Mouse (Mus musculus) small intestine, adult 2 months (tissue): ENCODE data around the gene Adrb1. TPM values are rescaled to one million over a fixed set of nuclear protein-coding genes. Genes with fewer than 3 reads are reported as not detected.
A peak's percentile ranks its signal among the peaks of the same experiment; 100 is the strongest.

Source experiments
- H3K27ac ChIP-seq: fragments of 200-500 bp; 2 replicates; pipeline ENCODE4 v1.5.1; 2012; ENCODE audit warnings: low read depth, low read length, control low read depth, inconsistent platforms; ENCODE audit not compliant: insufficient read depth
- H3K27me3 ChIP-seq: fragments of 200-500 bp; 2 replicates; pipeline ENCODE4 v1.6.1; 2012; ENCODE audit warnings: mild to moderate bottlenecking, moderate library complexity, low read length, inconsistent platforms; ENCODE audit not compliant: control insufficient read depth, insufficient read depth
- H3K36me3 ChIP-seq: fragments of 200-500 bp; 2 replicates; pipeline ENCODE4 v1.6.1; 2012; ENCODE audit warnings: mild to moderate bottlenecking, low read length, control low read depth, inconsistent platforms; ENCODE audit not compliant: control insufficient read depth, insufficient read depth
- H3K4me1 ChIP-seq: fragments of 200-500 bp; 2 replicates; pipeline ENCODE4 v1.6.1; 2012; ENCODE audit warnings: low read length, inconsistent platforms, mixed read lengths; ENCODE audit not compliant: control insufficient read depth, insufficient read depth, insufficient read length
- H3K4me3 ChIP-seq: fragments of 200-500 bp; 2 replicates; pipeline ENCODE4 v1.5.1; 2012; ENCODE audit warnings: low read depth, mild to moderate bottlenecking, control low read depth, inconsistent platforms, low read length, moderate library complexity
- CTCF ChIP-seq: fragments of 200-500 bp; IDR thresholded peaks from 2 replicates; pipeline ENCODE4 v1.5.1; 2012; ENCODE audit warnings: low read depth, mild to moderate bottlenecking, control low read depth, inconsistent platforms, low read length, moderate library complexity, mixed read lengths; ENCODE audit not compliant: insufficient replicate concordance, insufficient read length; ENCODE audit errors: extremely low read depth
- POLR2A ChIP-seq: fragments of 200-500 bp; IDR thresholded peaks from 2 replicates; pipeline ENCODE4 v1.6.1; 2012; ENCODE audit warnings: low read depth, mild to moderate bottlenecking, control low read depth, inconsistent platforms, low read length, moderate library complexity
- WGBS: fragments of 180-500 bp; shearing (Covaris S2); methylation state at CpG from one replicate; pipeline ENCODE4 v1.1.7; 2018; 5-methylcytosine and 5-hydroxymethylcytosine counted together
- polyA plus RNA-seq: library from polyadenylated mRNA; depleted of rRNA; stranded (reverse); fragments of >200 nt; gene quantifications from 2 replicates; pipeline ENCODE4 v1.2.3, GENCODE M21; 2012

Gene Adrb1
- polyA plus RNA-seq, 1 experiment: 3.1 TPM

DNA sequence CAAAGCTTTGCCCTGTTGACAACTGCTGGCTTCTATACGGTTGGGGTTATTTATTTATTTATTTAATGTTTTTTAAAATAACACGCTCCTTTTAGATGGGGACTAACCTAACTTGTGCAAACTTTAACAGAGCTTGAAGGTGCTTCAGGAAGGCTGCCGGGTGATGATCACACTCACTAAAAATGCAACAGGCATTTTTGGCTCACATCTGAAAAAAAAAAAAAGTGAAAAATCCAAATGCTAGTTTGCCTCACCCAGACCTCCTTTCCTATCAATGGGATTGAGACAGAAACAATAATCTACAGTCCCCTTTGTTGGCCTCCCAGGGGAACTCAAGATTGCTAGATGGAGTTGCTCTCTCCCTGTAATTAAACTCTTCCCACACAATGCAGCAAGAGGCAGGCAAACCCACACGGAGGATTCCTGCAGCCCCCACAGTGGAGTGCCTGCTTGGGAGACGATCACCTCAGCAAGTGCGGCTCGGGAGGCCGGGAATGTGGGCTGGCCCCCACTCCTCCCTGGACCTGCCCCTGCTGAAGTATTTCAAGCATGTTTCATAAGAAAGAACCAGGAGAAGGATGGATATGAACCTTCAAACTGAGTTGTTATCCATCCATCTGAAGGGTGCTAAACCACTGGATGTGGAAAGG is 16.8 kb upstream of the Adrb1 start:
- TF ChIP-seq POLR2A (no peak), CTCF (no peak)
- Histone ChIP-seq H3K4me1 (peaks cover 11% of the 10 kb centered on the region), H3K27ac (no peak overlapping the region), H3K27me3 (no peaks in the 10 kb centered on the region), H3K36me3 (no peaks in the 10 kb centered on the region), H3K4me3 (no peak overlapping the region)
- WGBS: 58% methylated on average over 8 of the region's 8 CpGs

DNA sequence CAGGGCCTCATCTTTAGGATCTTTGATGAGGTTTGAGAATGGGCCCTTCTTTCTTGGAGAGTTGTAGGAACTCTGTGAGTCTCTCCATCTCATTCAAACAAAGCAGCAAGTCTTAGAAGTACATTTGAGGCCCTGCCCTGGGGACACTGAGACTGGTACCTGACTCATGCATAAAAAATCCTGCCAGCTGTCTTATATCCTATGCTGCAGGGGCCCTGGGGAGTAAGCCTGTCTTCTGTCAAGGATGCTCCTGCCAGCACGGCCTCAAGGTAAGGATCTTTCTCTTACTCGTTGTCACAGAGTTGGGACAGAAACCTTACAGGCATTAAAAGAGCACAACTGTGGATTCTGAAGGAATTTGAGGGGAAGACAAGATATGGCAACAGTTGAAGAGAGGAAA is 13.2 kb upstream of the Adrb1 start:
- Histone ChIP-seq H3K36me3 (no peaks in the 10 kb centered on the region), H3K4me3 (no peak overlapping the region), H3K27me3 (no peaks in the 10 kb centered on the region), H3K27ac (no peak overlapping the region), H3K4me1 (peaks cover 4% of the 10 kb centered on the region; the same call in 1 of the 2 replicates)
- WGBS: 74% methylated on average over 2 of the region's 2 CpGs
- TF ChIP-seq CTCF (no peak), POLR2A (no peak)

DNA sequence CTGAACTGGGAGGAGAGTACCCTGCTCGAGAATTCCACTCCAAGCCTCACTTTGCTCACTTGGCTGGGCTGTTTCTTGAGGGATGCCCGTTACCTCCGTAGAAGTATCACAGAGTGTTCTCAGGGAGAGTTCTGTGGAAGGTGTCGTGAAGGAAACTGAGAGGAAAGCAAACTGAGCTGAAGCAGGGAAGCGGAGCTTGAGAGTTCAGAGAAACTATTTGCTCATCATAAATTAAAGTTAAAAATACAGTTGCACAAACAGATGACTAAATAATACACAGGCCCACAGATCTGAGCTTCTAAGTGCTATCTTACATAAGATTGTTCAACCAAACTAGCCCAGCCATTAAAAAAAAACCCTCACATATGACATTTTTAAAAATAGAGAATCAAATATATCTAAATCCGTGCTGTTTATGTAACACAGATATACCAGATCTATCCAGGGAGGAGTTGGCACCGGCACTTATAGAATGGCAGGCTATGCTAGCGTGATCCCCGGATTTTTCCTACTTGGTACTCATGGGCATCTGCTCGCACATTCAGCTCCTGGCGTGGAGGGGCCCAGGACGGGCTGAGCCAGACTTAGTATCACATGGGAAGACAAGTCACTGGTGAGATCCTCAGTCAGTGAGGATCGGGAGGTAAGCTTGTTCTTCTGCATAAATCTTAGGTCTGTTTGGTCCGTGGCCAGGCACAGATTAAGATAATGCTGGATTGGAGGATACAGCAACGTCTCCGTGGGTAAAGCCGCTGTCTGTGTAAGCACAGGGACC is 11.7 kb upstream of the Adrb1 start:
- H3K36me3 ChIP-seq: no peaks in the 10 kb centered on the region
- no peaks in the 10 kb centered on the region for H3K4me1 ChIP-seq
- no peaks in the 10 kb centered on the region for H3K27me3 ChIP-seq
- no peak overlapping the region for H3K4me3 ChIP-seq
- no peak for TF ChIP-seq CTCF
- TF ChIP-seq POLR2A: no peak
- 83% methylated on average over 17 of the region's 17 CpGs for WGBS
- no peak overlapping the region for H3K27ac ChIP-seq

DNA sequence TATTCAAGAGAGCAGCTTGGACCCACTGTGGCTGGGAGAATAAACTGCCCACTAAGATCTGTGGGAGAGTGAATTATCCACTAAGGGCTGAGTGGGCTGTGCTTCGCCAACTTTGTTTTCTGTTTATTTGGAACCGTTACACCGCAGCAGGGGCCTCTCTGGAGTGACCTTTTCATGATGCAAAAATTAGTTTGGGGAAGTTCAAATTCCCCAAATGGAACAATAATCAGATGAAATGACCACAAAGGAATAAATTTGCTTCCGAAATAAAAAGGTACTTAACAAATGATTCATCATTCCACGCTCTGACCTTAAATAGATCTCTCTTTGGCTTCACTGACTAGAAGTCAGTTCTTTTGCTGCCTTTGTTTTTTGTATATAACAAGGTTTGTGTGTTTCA is 8.4 kb upstream of the Adrb1 start:
- 84% methylated on average over 5 of the region's 5 CpGs for WGBS

DNA sequence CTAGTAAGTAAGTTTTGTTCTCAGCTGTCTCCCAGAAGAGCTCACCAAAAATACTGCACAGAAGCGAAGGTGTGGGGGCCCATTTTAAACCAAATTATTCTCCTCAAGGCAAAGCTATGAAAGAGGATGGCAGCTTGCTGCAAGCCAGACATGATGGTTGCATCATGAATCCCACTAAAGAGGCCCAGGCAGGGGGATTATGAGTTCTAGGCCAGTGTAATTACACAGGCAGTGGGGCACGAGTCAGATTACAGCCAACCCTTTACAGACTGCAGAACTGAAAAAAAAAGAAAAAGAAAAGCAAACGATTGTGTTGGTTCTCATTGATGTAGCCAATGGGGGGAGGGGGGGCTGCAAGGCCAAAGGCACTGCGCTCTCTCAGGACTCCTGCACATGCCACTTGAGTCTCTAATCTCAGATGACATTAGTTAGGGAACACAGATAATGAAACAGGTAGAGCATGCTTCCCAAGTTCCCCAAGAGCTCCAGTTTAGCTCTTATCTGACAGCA is 7.3 kb upstream of the Adrb1 start:
- no peak for TF ChIP-seq POLR2A
- no peak for TF ChIP-seq CTCF
- 48% methylated on average over 4 of the region's 4 CpGs for WGBS
- no peaks in the 10 kb centered on the region for H3K36me3 ChIP-seq
- no peaks in the 10 kb centered on the region for H3K4me1 ChIP-seq
- H3K27me3 ChIP-seq: no peaks in the 10 kb centered on the region; the same call in 1 of the 2 replicates
- H3K27ac ChIP-seq: no peak overlapping the region
- H3K4me3 ChIP-seq: no peak overlapping the region

More for the DNA sequence above, 8.4 kb upstream of the Adrb1 start:
- H3K27ac ChIP-seq: no peak overlapping the region
- H3K4me3 ChIP-seq: no peak overlapping the region
- no peaks in the 10 kb centered on the region for H3K4me1 ChIP-seq
- no peaks in the 10 kb centered on the region; the same call in 1 of the 2 replicates for H3K27me3 ChIP-seq
- H3K36me3 ChIP-seq: no peaks in the 10 kb centered on the region
- TF ChIP-seq CTCF (no peak), POLR2A (no peak)

DNA sequence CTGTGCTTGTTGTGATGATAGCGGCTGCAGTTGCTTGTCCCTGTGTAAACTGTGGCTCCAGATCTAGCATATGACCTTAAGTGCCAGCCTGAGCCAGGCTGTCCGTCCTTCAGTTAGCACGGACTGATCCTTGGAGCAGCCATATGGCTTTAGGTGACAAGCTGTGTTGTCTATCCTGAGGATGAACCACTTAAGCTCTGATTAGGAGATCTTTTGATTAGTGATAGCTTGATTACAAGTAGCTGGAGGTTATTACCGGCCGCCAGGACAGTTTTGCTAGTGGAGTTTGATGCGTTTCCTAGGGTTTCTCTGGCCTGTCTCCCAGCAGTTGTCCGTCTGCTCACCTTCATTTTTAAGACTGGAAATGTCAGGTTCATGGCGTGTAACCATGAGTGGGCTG is 4.0 kb upstream of the Adrb1 start:
- H3K27me3 ChIP-seq: peaks cover 21% of the 10 kb centered on the region
- WGBS: 70% methylated on average over 8 of the region's 8 CpGs
- H3K27ac ChIP-seq: no peak overlapping the region
- no peaks in the 10 kb centered on the region for H3K36me3 ChIP-seq
- no peak for TF ChIP-seq CTCF
- no peak for TF ChIP-seq POLR2A
- H3K4me3 ChIP-seq: no peak overlapping the region
- H3K4me1 ChIP-seq: peaks cover 8% of the 10 kb centered on the region

DNA sequence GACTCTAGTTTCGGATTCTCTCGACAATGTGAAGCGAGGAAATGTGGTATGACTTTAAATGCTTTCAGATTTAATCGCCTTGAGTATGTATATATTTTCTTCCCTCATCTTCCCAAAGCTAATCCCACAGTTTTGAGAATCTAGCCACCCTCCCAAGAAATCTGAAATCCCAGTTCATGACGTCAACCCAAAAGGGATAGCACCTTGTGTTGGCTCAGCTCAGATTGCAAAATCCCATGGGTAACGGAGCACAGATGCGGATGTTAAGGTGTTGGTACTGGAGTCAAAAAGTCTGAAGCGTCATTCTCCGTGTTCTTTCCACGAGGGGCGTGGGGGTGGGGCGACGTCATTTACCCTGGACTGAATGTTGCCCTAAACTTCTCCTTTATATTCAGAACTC is 1.1 kb upstream of the Adrb1 start:
- 28% methylated on average over 13 of the region's 13 CpGs for WGBS
- Histone ChIP-seq H3K4me3 (peak overlapping the region; percentile 57; the same call in 1 of the 2 replicates), H3K27me3 (peaks cover 34% of the 10 kb centered on the region)

More for the DNA sequence above, 1.1 kb upstream of the Adrb1 start:
- Histone ChIP-seq H3K4me1 (peaks cover 9% of the 10 kb centered on the region), H3K27ac (no peak overlapping the region), H3K36me3 (no peaks in the 10 kb centered on the region)
- TF ChIP-seq CTCF (no peak), POLR2A (no peak)
